Mouse (Mus musculus): ENCODE results near the gene Cept1. TPM values are rescaled to one million over a fixed set of nuclear protein-coding genes. Genes with fewer than 3 reads are reported as not detected.

The Cept1 gene
- total RNA-seq, 2 experiments from 2014 or later, result 50.5 to 50.9 TPM

- no peak for DNase-seq
These were observed 53.1 kb downstream of the Cept1 start for GRCm38 (mm10) chr3:106494417-106494950.

GRCm38 (mm10) chr3:106493882-106494281 is 53.7 kb downstream of the Cept1 start:
- DNase-seq, result no peak

GRCm38 (mm10) chr3:106493202-106493601 is 54.4 kb downstream of the Cept1 start:
- DNase-seq, result no peak

- DNase-seq, result no peak
These were observed 54.9 kb downstream of the Cept1 start for GRCm38 (mm10) chr3:106492723-106493122.

- DNase-seq, result no peak
These were observed 57.4 kb downstream of the Cept1 start for GRCm38 (mm10) chr3:106490239-106490638.

- no peak for DNase-seq
These were observed 60.1 kb downstream of the Cept1 start for GRCm38 (mm10) chr3:106487551-106487950.

GRCm38 (mm10) chr3:106485810-106486209 is 61.8 kb downstream of the Cept1 start:
- DNase-seq, result no peak

GRCm38 (mm10) chr3:106484861-106485260 is 62.7 kb downstream of the Cept1 start:
- DNase-seq, result no peak

- no peak for DNase-seq
These were observed 63.7 kb downstream of the Cept1 start for GRCm38 (mm10) chr3:106483796-106484405.

GRCm38 (mm10) chr3:106483297-106483696 is 64.3 kb downstream of the Cept1 start:
- DNase-seq, result no peak

GRCm38 (mm10) chr3:106482281-106483081 is 65.1 kb downstream of the Cept1 start, which contains the start of gene Dennd2d:
Gene Dennd2d, plus strand, starts transcription at chr3:106482405.
- no peak for DNase-seq

- DNase-seq, result no peak
These were observed 70.7 kb downstream of the Cept1 start for GRCm38 (mm10) chr3:106476863-106477262.

- no peak for DNase-seq
These were observed 73.4 kb downstream of the Cept1 start for GRCm38 (mm10) chr3:106474210-106474609.

- no peak for DNase-seq
These were observed 82.9 kb downstream of the Cept1 start for GRCm38 (mm10) chr3:106464750-106465149.

- DNase-seq, result no peak
These were observed 85.1 kb downstream of the Cept1 start for GRCm38 (mm10) chr3:106462493-106462892.

- DNase-seq, result no peak
These were observed 85.5 kb downstream of the Cept1 start for GRCm38 (mm10) chr3:106462059-106462470.

GRCm38 (mm10) chr3:106457298-106457869 is 90.2 kb downstream of the Cept1 start:
- DNase-seq, result no peak

- no peak for DNase-seq
These were observed 95.0 kb downstream of the Cept1 start for GRCm38 (mm10) chr3:106452616-106453015.

Other genes with a start within 250 kb of the Cept1 start
- gene Chil6, start 141.6 kb downstream of the Cept1 start, total RNA-seq (2021), result not detected
- under 1 TPM; 0.27 to 0.46 TPM for gene Dennd2d, start 65.4 kb downstream of the Cept1 start, total RNA-seq (2021)
- 10 to 100 TPM; 34.2 to 37.7 TPM for gene Dram2, start within 50 bp of the Cept1 start, total RNA-seq (2021)
- gene Lrif1, start 137.2 kb upstream of the Cept1 start, total RNA-seq (2021), result 10 to 100 TPM; 19.5 to 23.6 TPM
- 1 to 10 TPM; 9.1 to 9.4 TPM for gene Cd53, start 242.3 kb upstream of the Cept1 start, total RNA-seq (2021)